Mouse (Mus musculus) gastrocnemius, postnatal 36 days (tissue): ENCODE results near the gene Nacc2. TPM values are rescaled to one million over a fixed set of nuclear protein-coding genes. Genes with fewer than 3 reads are reported as not detected.

ENCODE experiments used
- DNase-seq, 2 experiments: peaks; one replicate each; pipeline ENCODE4 v3.0.0; 2022
- intact Hi-C: fragments of 180-260 bp; cut with DNase I; formaldehyde crosslinking; loops from one replicate; pipeline ENCODE4 v1.15.1; 2025
- long read RNA-seq, 2 experiments: library from polyadenylated mRNA; stranded (forward); transcript quantifications; one replicate each; pipeline ENCODE4 v2.0.0; 2021
- total RNA-seq, 2 experiments: library from RNA; stranded (reverse); gene quantifications; 2 replicates each; pipeline ENCODE4 v1.2.3; 2021

The Nacc2 gene
- total RNA-seq, result 10 to 100 TPM; 16.3 to 27.7 TPM
- long read RNA-seq, experiment 1, full-length matches to known transcripts, result 6 of 30 reads
- long read RNA-seq, experiment 1, partial matches to known transcripts, result 5 of 30 reads
- long read RNA-seq, experiment 1, other reads (novel, unspliced or antisense), result 19 of 30 reads
- long read RNA-seq, experiment 2, full-length matches to known transcripts, result 6 of 19 reads
- long read RNA-seq, experiment 2, partial matches to known transcripts, result 5 of 19 reads
- long read RNA-seq, experiment 2, other reads (novel, unspliced or antisense), result 8 of 19 reads

DNA sequence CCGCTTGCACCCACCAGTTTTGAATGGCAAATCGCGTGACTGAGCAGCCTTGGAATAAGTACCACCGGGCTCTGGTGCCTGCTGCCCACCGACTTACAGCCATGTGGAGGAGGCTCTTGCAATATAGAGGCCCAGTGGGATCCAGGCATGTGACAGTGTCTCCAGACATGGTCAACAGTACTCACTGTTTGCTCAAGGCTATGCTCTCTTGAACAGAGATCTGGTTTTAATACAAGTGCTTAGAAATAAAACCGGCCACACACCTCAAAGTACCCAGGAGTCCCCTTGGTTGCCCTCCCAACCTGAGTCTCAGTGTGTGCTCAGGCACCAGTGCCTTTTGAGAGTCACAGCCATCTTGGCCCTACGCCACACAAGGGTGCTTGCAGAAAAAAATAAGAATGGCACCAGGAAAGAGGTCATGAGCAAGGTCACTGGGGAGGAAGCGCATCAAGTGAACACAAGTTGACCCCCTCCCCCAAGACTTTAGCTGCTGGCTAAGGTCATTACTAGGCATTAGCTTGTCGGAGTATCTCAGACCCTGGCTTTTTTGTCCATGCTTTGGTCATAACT lies at the start of gene Nacc2:
Gene Nacc2 (minus strand): TSS at position 142 of the 570 bp plus-strand sequence.
- peak in 1 of 2 experiments; percentile 3 for DNase-seq
- intact Hi-C loops, result no loop called here

DNA sequence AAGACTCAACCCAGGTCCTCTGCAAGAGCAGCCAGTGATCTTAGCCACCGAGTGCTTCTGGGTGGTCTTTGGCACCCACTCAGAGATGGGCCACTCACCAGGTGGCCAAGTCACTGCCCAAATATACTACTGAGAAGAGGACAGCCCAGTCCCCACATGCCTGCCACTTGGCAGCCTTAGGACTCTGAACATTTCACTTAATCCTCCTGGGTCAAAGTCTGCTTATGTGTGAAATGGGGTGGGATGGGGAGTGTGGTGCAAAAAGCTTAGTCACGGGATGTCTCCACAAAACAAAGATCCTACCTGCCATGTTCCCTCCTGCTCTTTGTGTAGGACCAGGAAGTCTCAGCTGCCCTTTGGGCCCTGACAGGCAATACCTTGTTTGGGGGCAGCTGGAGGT lies 49.1 kb upstream of the Nacc2 start:
- intact Hi-C loops, result no loop called here
- no peak for DNase-seq

DNA sequence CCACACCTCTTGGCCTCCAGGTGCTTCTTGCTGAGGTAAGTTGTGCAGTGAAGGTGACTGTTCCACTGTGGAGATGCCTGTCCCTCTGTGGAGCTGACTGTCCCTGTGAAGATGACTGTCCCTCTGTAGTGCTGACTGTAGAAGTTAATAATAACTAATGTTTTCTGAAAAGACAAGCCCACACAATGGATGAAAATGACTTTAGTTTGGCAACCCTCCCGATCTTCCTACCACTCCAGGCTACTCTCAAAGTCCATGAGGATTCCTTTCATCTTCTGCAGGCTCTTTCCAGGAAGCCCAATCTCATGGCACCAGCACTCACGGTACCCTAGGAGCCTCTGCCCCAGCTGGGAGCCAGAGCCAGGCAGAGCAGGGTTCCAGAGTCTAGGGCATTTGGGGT lies 47.4 kb upstream of the Nacc2 start:
- intact Hi-C loops, result no loop called here
- no peak for DNase-seq

DNA sequence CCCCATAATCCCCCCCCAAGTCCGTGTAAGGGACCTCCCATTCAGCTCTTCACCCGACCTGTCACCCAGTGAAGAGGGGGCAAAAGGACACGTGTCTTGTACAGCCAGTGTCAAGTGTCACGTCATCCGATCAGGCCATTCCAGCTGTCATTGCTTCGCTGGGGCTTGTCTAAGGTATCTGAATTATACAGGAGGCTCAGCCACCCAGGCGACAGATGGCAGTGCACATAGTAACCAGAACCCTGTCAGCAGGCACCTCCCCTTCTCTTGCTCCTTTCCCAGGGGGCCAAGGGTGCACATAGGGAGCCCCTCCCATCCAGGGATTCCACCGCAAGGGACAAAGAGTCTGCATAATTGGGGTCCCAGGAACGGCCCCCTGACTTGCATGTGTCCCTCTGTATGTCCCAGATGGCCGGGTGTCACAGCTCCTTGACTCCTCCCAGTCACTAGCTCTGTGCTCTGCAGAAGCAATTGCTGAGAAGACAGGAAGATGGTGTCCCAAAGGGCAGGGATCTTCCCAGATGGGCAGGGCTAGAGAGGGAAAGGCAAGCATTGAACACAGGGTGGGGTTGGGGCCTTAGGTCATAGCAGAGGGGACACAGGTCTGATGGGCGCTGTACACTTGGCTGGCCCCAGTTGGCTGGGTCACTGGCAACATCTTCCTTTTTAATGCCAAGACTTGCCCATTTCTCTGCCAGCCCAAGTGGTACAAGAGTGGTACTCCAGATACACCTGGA lies 46.0 kb upstream of the Nacc2 start:
- intact Hi-C loops, result no loop called here
- no peak for DNase-seq

DNA sequence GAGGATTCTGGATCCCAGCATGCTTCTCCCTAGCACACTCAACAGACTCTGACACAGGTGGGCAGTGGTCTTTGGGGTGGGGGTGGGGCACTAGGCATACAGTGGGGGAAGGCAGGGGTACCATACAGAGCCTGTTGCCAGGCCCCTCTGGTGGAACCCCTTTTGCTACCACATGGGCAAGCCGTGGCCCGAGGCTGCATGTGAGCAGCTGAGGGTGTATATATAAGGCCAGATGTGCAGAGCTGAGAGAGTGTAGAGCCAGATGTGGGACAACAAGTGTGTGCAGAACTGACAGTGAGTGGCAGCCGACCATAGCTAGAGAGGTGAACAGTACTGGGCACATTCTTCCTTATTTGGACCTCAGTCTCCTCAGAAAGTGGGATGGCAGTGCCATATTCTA lies 43.9 kb upstream of the Nacc2 start:
- no peak for DNase-seq
- intact Hi-C loops, result no loop called here

DNA sequence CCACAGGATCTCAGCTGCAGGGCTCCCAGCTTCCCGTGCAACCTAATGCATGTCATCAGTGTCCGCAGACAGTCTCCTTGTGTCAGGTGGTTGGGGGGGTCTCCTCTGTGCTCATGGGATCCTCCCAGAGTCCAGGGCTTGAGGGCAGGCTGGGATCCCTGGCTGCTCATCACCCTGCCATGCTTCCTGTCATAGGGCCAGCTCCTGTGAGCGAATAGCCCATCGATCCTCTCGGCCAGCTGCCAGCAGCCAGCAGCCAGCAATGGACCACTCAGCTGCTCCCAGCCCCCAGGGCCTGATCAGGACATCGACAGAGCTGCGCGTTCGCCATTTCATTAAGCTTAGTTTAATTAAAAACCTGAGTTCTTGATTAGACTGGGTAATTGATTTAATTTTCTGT lies 35.0 kb upstream of the Nacc2 start:
- DNase-seq, result no peak
- intact Hi-C loops, result no loop called here

DNA sequence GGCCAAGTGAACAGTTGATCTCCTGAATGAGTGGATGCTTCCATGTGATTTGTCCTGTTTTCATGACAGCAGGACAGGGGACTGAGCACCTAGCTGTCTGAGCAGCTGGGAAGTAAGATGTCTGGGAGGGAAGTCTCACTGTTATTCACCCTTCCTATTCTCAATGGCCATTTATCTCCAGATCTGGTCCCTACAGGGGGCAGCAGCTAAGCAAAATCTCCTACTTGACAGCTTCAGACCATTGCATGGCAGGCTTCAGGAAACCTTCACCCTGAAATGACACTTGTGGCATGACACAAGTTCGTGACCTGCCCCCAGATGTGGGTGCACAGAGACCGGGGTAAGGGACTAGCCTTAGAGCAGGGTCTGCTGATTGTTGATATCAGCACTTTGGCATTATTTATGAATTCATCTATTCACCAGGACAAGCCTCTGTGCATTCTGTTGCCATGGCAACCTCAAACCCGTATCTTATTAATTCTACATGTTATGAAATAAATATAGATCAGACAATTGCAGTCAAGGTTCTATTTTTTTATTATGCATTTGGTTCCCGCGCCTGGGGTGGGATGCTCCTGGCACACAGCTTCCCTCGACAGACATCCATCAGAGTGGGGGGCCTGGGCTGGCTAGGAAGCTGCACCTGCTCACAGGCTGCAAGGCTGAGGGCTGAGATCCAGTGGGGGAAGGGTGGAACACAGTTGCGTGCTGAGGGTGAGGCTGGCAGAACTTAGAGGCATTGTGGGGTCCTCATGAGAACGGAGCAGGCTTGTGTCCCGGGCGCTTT lies 33.4 kb upstream of the Nacc2 start:
- intact Hi-C loops, result no loop called here
- DNase-seq, result no peak

DNA sequence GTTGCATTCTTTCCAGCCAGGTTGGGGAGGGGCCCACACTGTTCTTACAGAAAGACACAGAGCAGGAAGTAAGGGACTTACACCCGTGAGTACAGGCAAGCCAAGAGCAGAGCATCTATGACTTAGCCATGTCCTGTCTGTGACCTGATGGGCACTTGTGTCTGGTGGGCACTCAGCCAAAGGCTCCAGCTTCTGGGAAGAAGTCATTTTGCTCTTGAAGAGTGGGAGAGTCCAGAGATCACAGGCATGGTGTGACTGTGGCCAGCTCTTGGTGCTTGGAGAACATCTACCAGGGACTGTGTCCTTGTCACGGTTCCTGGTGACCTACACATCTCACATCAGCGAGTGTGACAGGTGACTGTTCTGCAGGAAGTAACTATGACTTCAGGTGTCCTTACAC lies 32.7 kb upstream of the Nacc2 start:
- DNase-seq, result no peak
- intact Hi-C loops, result loop anchor here (2.0 kb wide), 1 partner anchor 117 kb away; no protein-coding TSS in a partner anchor

DNA sequence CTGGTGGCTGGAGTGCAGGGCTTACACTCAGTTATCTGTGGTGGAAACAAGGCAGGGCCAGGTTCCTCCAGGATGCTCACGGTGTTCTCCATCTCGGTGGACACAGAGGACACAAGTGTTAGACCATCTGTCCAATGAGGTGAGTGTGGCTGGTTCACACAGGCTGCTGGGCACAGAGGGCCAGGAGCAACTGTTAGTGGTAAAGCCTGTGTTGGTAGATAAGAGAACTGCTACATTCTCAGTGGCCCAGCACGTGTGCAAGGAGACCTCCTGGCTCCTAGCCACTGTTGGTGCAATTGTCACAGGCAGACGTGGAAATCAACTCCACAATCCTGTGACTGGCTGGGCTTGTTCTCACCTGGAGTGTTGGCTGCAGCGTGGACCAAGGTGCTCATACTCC lies 31.6 kb upstream of the Nacc2 start:
- no peak for DNase-seq
- intact Hi-C loops, result loop anchor here (1.0 to 2.0 kb wide), 2 partner anchors 73 to 118 kb away; no protein-coding TSS in a partner anchor

DNA sequence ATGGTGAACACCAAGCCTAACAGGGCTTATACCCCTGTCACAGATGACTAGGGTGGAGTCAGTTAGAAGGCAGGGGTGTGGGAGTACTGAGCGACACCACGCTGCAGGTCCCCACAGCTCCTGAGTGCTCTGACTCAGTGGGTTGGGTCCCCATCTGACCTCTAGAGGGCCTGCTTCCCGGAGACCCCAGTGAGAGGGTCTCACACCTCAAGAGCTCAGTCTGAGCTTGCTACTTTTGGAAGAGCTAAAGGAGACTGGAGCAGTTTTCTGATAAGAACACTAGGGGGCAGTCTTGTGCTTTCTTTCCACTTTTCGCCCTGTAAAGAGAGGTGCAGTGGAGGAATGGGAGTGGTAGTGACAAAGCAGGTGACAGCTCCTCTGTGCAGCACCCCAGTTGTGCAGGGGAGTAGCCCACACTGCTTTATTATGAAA lies 30.9 kb upstream of the Nacc2 start:
- intact Hi-C loops, result loop anchor here (1.0 to 2.0 kb wide), 2 partner anchors 73 to 119 kb away; no protein-coding TSS in a partner anchor

DNA sequence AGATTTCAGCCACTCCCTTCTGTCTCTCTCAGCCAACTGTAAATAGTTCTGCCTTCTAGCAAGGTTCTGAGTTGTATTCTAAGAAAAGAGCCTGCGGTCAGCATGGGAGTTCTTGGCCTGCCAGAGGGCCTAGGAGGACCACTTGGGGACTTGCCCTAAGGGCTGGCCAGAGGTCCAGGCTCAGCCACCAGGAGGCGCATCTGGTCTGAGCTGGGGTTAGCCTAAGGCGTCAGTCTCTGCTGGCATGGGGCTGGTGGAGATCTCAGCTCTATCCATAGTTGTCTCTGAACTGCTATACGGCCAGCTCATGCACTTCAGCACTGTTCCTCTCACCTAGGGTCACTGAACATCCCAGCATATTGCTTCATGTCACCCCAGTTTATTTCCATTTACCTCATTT lies 30.3 kb upstream of the Nacc2 start:
- DNase-seq, result no peak
- intact Hi-C loops, result no loop called here

More for the DNA sequence above, 30.9 kb upstream of the Nacc2 start:
- no peak for DNase-seq

DNA sequence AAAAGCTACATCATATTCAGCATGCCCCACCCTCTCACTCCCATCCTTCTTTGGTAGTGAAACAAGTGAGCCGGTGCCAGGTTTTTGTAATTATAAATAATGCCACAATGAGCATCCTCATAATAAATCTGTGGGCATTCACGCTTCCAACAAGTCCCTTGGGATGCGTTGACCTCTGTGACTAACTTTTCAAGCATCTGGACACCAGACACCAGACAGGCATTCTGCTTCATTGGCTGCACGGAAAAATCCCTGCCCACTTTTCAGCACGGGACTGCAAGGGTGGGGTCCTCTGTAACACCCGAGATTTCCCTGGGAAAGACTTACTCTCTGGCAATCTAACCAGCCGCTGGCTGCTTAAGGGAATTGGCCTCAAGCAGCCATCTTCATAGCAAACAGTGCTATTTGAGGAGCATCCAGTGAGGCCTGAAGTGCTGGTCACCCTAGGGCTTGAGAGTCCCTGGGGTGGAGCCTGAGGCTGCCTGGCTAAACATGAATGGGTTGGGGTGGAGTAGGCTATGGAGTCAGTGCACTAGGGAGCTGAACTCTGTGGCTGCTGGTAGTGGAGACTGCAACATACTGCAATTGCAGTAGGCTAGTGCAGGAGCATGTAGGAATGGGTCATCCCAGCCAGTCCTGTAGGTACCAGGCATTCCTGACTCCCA lies 24.8 kb upstream of the Nacc2 start:
- DNase-seq, result no peak
- intact Hi-C loops, result loop anchor here (10.0 kb wide), 1 partner anchor 313 kb away; no protein-coding TSS in a partner anchor

DNA sequence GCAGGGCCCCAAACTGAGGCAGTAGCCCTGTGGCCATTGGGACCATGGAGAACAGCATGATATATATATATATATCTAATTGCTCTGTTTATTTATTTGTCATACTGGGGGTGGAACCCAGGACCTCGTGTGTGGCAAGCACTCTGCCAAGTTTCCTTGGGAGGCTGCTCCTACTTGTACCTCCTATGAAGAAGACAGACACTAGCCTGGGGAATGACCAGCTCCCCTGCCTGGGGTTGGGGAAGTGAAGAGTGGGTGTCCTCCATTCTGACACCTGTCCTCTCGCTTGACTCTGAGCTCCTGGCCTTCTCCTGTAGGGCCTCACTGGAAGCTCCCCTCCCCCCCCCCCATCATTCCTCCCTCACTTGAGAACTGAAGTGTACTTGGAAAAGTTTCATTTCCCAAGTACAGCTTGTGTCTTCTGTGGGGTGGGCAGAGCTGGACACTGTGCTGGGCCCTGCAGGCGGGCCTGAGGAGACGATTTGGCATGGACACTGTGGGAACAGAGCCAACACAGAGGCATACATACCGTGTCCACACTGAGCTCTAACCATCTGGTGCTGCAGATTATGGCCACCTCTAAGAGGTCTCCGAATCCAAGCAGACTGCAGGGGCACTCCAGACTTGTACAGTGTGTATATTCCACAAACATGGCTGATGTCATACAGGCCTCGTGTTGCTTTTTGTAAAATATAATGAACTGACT lies 23.5 kb upstream of the Nacc2 start:
- intact Hi-C loops, result loop anchor here (10.0 kb wide), 1 partner anchor 312 kb away; no protein-coding TSS in a partner anchor
- DNase-seq, result no peak

DNA sequence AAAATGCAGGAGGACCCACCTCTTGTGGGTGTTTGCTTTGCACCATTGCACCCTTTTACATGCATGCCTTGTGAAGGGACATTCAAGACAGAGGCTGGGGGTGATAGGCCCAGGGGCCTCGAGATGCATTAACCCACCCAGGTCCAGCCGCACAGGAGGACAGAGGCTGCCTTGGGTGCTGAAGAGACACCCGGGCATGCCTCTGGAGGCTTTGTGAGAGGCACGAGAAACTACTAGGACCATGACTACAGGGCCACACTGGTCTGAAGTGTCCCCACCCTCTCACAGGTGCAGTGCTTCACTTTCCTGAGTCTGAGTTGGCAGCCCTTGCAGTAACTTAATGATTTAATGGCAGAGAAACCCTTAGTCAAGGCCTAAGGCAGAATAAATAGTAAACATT lies 22.1 kb upstream of the Nacc2 start:
- intact Hi-C loops, result loop anchor here (10.0 kb wide), 1 partner anchor 310 kb away; no protein-coding TSS in a partner anchor
- no peak for DNase-seq

DNA sequence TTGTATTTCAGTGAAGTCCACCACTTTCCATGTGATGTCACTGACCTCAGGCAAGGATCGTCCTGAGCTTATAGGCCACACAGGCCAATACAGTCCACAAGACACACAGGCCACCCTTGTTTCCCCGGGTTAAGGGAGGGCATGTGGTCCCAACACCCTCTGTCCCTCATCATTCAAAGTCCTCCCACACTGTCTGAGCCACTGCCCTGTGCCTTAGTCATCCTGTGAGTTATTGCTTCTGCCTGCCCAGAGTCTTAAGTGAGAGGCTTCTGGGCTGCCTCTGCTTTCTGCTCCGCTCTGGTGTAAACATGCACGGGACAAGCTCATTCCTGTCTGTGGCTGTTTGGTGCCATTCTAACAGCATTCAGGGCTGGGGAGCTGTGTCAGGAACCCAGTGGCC lies 21.3 kb upstream of the Nacc2 start:
- intact Hi-C loops, result loop anchor here (10.0 kb wide), 1 partner anchor 310 kb away; no protein-coding TSS in a partner anchor
- no peak for DNase-seq

DNA sequence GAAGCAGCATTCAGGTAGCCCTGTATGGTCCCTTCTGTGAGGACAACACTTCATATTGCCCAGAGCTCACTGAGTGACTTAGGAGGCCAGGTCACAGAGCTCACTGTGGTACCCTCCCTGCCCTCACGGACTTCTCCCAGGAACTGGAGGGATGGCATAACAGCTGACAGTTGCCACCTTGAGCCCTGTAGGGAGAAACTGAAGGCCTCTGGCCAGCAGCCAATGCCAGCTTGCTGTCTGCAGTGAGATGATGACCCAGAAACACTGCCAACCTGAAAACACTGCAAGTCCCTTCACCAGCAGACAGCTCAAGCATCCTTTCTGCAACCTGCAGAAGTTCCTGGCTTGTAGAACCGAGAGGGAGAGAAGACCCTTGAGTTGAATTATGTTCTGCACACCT lies 20.5 kb upstream of the Nacc2 start:
- DNase-seq, result no peak
- intact Hi-C loops, result loop anchor here (2.0 to 10.0 kb wide), 2 partner anchors 119 to 309 kb away; no protein-coding TSS in a partner anchor

DNA sequence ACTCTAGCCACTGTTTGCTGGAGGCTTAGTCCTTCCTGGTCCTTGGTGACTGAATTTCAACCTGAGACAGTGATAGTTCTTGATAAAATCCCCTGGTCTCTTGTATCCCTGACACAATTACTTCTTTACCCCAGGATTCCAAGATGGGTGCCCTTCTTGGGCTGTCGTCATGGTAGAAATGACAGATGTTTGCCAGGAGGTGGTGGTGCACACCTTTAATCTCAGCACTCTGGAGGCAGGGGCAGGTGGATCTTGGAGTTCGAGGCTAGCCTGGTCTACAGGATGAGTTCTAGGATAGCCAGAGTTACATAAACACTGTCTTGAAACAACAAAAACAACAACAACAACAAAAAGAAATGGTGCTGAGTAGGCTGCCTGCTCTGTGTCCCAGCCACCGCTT lies 20.0 kb upstream of the Nacc2 start:
- intact Hi-C loops, result loop anchor here (1.0 to 10.0 kb wide), 3 partner anchors 88 to 308 kb away; no protein-coding TSS in a partner anchor
- no peak for DNase-seq

DNA sequence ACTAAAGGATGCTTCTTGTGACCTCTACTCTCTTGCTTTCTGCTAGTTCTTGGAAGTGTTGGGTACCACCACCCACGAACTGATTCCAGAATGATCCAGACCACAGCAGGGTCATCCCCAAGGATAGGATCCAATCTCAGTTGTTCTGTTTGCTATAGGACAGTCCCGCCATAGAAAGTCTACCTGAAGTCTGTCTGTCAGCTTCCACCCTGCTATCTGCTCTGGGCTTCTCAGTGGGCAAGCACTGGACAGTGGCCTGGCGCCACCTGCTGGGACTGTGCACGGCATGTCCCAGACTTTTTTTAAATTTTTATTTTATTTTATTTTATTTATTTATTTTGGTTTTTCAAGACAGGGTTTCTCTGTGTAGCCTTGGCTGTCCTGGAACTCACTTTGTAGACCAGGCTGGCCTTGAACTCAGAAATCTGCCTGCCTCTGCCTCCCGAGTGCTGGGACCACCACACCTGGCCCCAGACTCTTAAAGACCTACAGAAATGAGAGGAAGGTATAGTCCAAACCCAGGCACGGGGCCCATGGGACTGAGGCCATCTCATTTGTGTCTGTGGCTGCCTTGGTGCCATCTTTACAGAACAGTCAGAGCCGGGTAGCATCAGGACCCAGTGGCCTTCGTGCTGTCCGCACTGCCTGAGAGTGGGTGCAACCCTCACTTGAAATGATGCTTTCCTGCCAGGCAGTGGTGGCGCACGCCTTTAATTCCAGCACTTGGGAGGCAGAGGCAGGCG lies 19.0 kb upstream of the Nacc2 start:
- DNase-seq, result peak in 1 of 2 experiments; percentile 68
- intact Hi-C loops, result loop anchor here (1.0 to 10.0 kb wide), 3 partner anchors 87 to 307 kb away; no protein-coding TSS in a partner anchor
